Mouse (Mus musculus) forebrain, embryonic 14.5 days (tissue): ENCODE results near the gene Spin2c. TPM values are rescaled to one million over a fixed set of nuclear protein-coding genes. Genes with fewer than 3 reads are reported as not detected.

Source experiments
- ATAC-seq: fragments of 200-750 bp; cut with Nextera tagmentation; 2 replicates; pipeline ENCODE4 v1.8.0; 2017; ENCODE audit warnings: mild to moderate bottlenecking, moderate library complexity
- DNase-seq: peaks from one replicate; pipeline ENCODE4 v3.0.0-alpha.2; 2015; ENCODE audit warnings: low spot score
- H3K27ac ChIP-seq: fragments of 300-500 bp; sonication (generic); 2 replicates; pipeline ENCODE4 v1.5.1; 2014; ENCODE audit warnings: low read depth, mild to moderate bottlenecking, control low read depth, low read length, moderate library complexity
- H3K27me3 ChIP-seq: fragments of 300-500 bp; sonication (generic); replicated peaks from 2 replicates; pipeline ENCODE4 v1.6.1; 2014; ENCODE audit warnings: low read length, control low read depth, mixed read lengths; ENCODE audit not compliant: control insufficient read depth, insufficient read depth
- H3K36me3 ChIP-seq: fragments of 300-500 bp; sonication (generic); 2 replicates; pipeline ENCODE4 v1.6.1; 2014; ENCODE audit warnings: low read length, control low read depth; ENCODE audit not compliant: control insufficient read depth, insufficient read depth
- H3K4me1 ChIP-seq: fragments of 300-500 bp; sonication (generic); 2 replicates; pipeline ENCODE4 v1.6.1; 2014; ENCODE audit warnings: antibody characterized with exemption, low read length, control low read depth; ENCODE audit not compliant: control insufficient read depth, insufficient read depth
- H3K4me2 ChIP-seq: fragments of 300-500 bp; sonication (generic); 2 replicates; pipeline ENCODE4 v1.6.1; 2014; ENCODE audit warnings: mild to moderate bottlenecking, control low read depth, low read length
- H3K4me3 ChIP-seq: fragments of 300-500 bp; sonication (generic); 2 replicates; pipeline ENCODE4 v1.5.1; 2014; ENCODE audit warnings: low read depth, low read length, control low read depth
- H3K9ac ChIP-seq: fragments of 300-500 bp; sonication (generic); 2 replicates; pipeline ENCODE4 v1.6.1; 2014; ENCODE audit warnings: mild to moderate bottlenecking, low read length, control low read depth, moderate library complexity
- H3K9me3 ChIP-seq: fragments of 300-500 bp; sonication (generic); replicated peaks from 2 replicates; pipeline ENCODE4 v1.6.1; 2016; ENCODE audit warnings: low read length, control low read depth, mixed read lengths; ENCODE audit not compliant: control insufficient read depth
- WGBS: fragments of 180-500 bp; shearing (Covaris S2); extraction: QIAGEN DNeasy Blood & Tissue Kit; methylation state at CpG from one replicate; pipeline ENCODE4 v1.1.7; 2014; 5-methylcytosine and 5-hydroxymethylcytosine counted together
- polyA plus RNA-seq: library from polyadenylated mRNA; unstranded; fragments of >200 nt; fragmentation: Nextera tagmentation; extraction: Ambion mirVana; gene quantifications from 2 replicates; pipeline ENCODE4 v1.2.1, GENCODE M21; 2014

Spin2c gene
- 24.1 and 26.7 TPM in 2 replicates for polyA plus RNA-seq

- Histone ChIP-seq H3K36me3 (no peaks in the 10 kb centered on the region), H3K27ac (no peak within 1 kb of the TSS), H3K4me2 (peak within 1 kb of the TSS; percentile 53), H3K4me3 (peak within 1 kb of the TSS; percentile 47), H3K9me3 (no peaks in the 10 kb centered on the region), H3K4me1 (no peaks in the 10 kb centered on the region), H3K9ac (peak within 1 kb of the TSS; percentile 62), H3K27me3 (no peaks in the 10 kb centered on the region)
- DNase-seq (peak; percentile 62), ATAC-seq (peak; percentile 96)
- 14% methylated on average over 23 of the region's 23 CpGs for WGBS
These were observed at the start of gene Spin2c for GRCm38 (mm10) chrX:153831951-153832561. TSS of gene Spin2c (plus strand) at chrX:153832225.

- peak overlapping the region; percentile 62 for H3K9ac ChIP-seq
- H3K4me3 ChIP-seq: peak overlapping the region; percentile 47
- H3K9me3 ChIP-seq: no peaks in the 10 kb centered on the region
- WGBS: 33% methylated on average over 14 of the region's 14 CpGs
- ATAC-seq (peak; percentile 60), DNase-seq (peak; percentile 0)
- H3K36me3 ChIP-seq: no peaks in the 10 kb centered on the region
- no peaks in the 10 kb centered on the region for H3K4me1 ChIP-seq
- no peaks in the 10 kb centered on the region for H3K27me3 ChIP-seq
- no peak overlapping the region for H3K27ac ChIP-seq
- H3K4me2 ChIP-seq: peak overlapping the region; percentile 53
These were observed 581 bp downstream of the Spin2c start for GRCm38 (mm10) chrX:153832606-153833005.

Other genes starting within 250 kb of the Spin2c start
- 2.1 and 2.5 TPM in 2 replicates for gene Kctd12b, start 135.8 kb upstream of the Spin2c start, polyA plus RNA-seq
- 118 and 127 TPM in 2 replicates for gene Nbdy, start 108.6 kb upstream of the Spin2c start, polyA plus RNA-seq
- gene Samt1, start 180.4 kb downstream of the Spin2c start, polyA plus RNA-seq: not detected in 2 replicates
- not detected in 2 replicates for gene 4921511M17Rik, start 201.6 kb downstream of the Spin2c start, polyA plus RNA-seq
- gene Gm10057, start 222.8 kb downstream of the Spin2c start, polyA plus RNA-seq: not detected in 2 replicates